Mouse (Mus musculus) hematopoietic stem cell, adult 5-6 weeks (primary cell): ENCODE results near the gene Olfr814. TPM values are rescaled to one million over a fixed set of nuclear protein-coding genes. Genes with fewer than 3 reads are reported as not detected.
"Not testable (repeated sequence)": the region's sequence is repeated elsewhere in the genome, so short reads cannot be mapped to it uniquely, and the experiment has no call there.

Source experiments
- ATAC-seq, 2 experiments: fragments of 125-278 bp in 1 of 2; replicated peaks in 1 of 2; 2 replicates each; pipeline ENCODE4 v1.8.0; 2016 to 2017; ENCODE audit warnings: inconsistent platforms in 2 of 2, mild to moderate bottlenecking in 2 of 2, moderate number of reproducible peaks in 2 of 2, low read depth in 1 of 2, moderate TSS enrichment in 1 of 2; ENCODE audit not compliant: low FRiP score in 2 of 2, poor library complexity in 2 of 2, severe bottlenecking in 2 of 2, insufficient read depth in 1 of 2, low TSS enrichment in 1 of 2
- total RNA-seq: library from RNA; stranded (forward); fragments of 172-1452, 232-1000 nt; gene quantifications from 2 replicates; pipeline ENCODE4 v1.2.3, GENCODE M21; 2017

Olfr814 gene
- total RNA-seq: not detected in 2 replicates

GRCm38 (mm10) chr10:129879751-129880150 is at the start of gene Olfr814:
TSS of gene Olfr814 (minus strand) at chr10:129879851.
- ATAC-seq: not testable (repeated sequence)

DNA sequence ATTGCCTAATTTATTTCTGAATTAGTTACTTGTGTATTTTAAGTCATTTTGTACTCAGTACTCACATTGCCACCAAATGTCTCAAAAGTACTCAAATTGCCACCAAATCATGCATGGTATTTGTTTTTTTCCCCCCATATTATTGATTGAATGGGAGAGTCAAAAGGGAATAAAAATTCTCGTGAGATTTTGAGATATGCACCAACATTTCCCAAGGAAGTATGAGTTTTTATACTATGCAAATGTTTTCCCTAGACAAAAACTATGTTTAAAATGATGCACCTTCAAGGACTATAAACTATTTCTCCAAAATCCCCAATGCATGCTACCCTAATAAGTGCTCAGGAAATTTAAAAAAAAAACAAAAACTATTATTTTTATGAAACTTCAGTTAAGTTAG is 35.8 kb upstream of the Olfr814 start, which contains the start of gene Olfr816:
Olfr816 (minus strand) TSS at position 101 of the 400 bp plus-strand sequence.
- no peak for ATAC-seq

DNA sequence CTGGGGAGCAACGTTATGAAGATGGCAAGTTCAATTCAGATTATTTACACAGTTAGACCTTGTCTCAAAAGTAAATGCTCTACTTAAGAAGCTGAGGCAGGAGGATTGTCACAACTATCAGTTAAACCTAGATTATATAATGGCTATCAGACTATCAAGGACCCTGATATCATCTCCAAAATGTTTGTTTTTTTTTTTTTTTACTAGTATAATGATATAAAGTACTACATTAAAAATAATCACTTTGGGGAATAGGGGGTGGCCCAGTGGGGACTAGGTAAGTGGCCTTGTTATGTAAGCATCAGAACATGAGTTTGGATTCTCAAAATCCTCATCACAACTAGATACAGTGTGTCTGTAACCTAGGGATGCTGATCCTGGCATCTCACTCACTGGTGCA is 26.1 kb upstream of the Olfr814 start, which contains the start of gene Olfr815:
Olfr815 (minus strand) TSS at position 101 of the 400 bp plus-strand sequence.
- ATAC-seq: not testable (repeated sequence)

DNA sequence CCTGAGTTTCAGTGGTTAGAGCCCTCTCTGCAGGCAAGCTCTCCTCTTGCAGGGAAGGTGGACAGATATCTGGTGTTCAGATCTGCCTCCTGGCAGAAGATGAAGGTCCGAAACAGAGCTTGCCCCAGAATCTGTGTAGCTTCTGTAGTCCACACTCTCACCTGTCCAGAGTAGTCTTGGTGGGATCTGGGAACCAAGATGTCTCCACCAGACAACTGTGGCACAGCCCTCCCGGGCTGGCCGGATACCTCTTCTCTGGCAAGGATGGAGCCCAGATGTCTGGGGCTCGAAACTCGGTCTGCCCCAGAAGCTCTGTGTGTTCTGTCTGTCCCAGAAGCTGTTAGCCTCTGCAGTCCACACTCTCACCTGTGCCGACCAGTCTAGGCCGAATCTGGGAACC is 6.3 kb upstream of the Olfr814 start:
- no peak for ATAC-seq

GRCm38 (mm10) chr10:129885496-129885895 is 5.8 kb upstream of the Olfr814 start:
- not testable (repeated sequence) for ATAC-seq

DNA sequence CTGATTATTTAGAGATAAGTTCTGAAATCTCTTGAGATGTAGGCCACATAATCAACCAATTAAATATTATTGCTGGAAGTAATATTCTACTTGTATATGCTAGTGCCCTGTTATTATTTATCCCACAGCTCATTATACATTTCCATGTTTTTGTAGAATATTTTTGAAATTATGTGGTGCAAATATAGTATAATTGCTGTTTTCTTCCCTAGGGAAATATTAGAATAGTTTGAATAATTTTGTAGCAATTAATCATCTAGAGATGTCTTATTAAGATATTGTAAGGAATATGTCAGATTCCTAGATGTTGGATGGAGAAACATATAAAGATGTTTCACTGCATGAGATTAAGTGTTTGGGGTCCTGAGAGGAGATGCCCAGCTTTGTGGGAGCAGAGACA is 24.6 kb downstream of the Olfr814 start, which contains the start of gene Olfr813:
Olfr813 (plus strand) TSS at position 301 of the 400 bp plus-strand sequence.
- ATAC-seq: no peak

- no peak for ATAC-seq
Measured at GRCm38 (mm10) chr10:129847343-129847742, 32.3 kb downstream of the Olfr814 start.

- ATAC-seq: no peak
Measured at GRCm38 (mm10) chr10:129845994-129846393, 33.7 kb downstream of the Olfr814 start, which contains the start of gene Olfr812. TSS of gene Olfr812 (minus strand) at chr10:129846094.

Other genes with a start within 250 kb of the Olfr814 start
- not detected in 2 replicates for gene Olfr799, start 242.4 kb downstream of the Olfr814 start, total RNA-seq
- 0.25 TPM in 1 of 2 replicates, not detected in the other for gene Olfr800, start 222.2 kb downstream of the Olfr814 start, total RNA-seq
- gene Olfr801, start 206.0 kb downstream of the Olfr814 start, total RNA-seq: not detected in 2 replicates
- not detected in 2 replicates for gene Olfr802, start 191.7 kb downstream of the Olfr814 start, total RNA-seq
- not detected in 2 replicates for gene Olfr803, start 185.6 kb downstream of the Olfr814 start, total RNA-seq
- not detected in 2 replicates for gene Olfr804, start 176.6 kb downstream of the Olfr814 start, total RNA-seq
- not detected in 2 replicates for gene Olfr805, start 150.5 kb downstream of the Olfr814 start, total RNA-seq
- not detected in 2 replicates for gene Olfr806, start 137.9 kb downstream of the Olfr814 start, total RNA-seq
- not detected in 2 replicates for gene Olfr807, start 122.1 kb downstream of the Olfr814 start, total RNA-seq
- not detected in 2 replicates for gene Olfr808, start 114.4 kb downstream of the Olfr814 start, total RNA-seq
- not detected in 2 replicates for gene Olfr809, start 105.2 kb downstream of the Olfr814 start, total RNA-seq
- gene Olfr810, start 84.9 kb downstream of the Olfr814 start, total RNA-seq: not detected in 2 replicates
- not detected in 2 replicates for gene Olfr811, start 75.5 kb downstream of the Olfr814 start, total RNA-seq
- not detected in 2 replicates for gene Olfr812, start 33.8 kb downstream of the Olfr814 start, total RNA-seq
- not detected in 2 replicates for gene Olfr813, start 24.5 kb downstream of the Olfr814 start, total RNA-seq
- not detected in 2 replicates for gene Olfr815, start 26.0 kb upstream of the Olfr814 start, total RNA-seq
- gene Olfr816, start 35.7 kb upstream of the Olfr814 start, total RNA-seq: not detected in 2 replicates
- gene Olfr818, start 69.2 kb upstream of the Olfr814 start, total RNA-seq: not detected in 2 replicates
- not detected in 2 replicates for gene Olfr819, start 87.4 kb upstream of the Olfr814 start, total RNA-seq
- not detected in 2 replicates for gene Olfr247, start 96.3 kb upstream of the Olfr814 start, total RNA-seq
- not detected in 2 replicates for gene Gm10310, start 105.2 kb upstream of the Olfr814 start, total RNA-seq
- gene Olfr820, start 132.8 kb upstream of the Olfr814 start, total RNA-seq: not detected in 2 replicates
- not detected in 2 replicates for gene Olfr821, start 150.5 kb upstream of the Olfr814 start, total RNA-seq
- gene Olfr822, start 191.4 kb upstream of the Olfr814 start, total RNA-seq: not detected in 2 replicates
- not detected in 2 replicates for gene Olfr823, start 235.5 kb upstream of the Olfr814 start, total RNA-seq